Mouse (Mus musculus): Measurements from ENCODE around the gene Gpr84.

- TF ChIP-seq CTCF (IDR thresholded peaks at IDR 0.05; ENCODE audit: control insufficient read depth, insufficient read depth, low read length) (no peak), POLR2A (IDR thresholded peaks at IDR 0.05; ENCODE audit: borderline replicate concordance, control insufficient read depth, low read depth, low read length) (no peak)
Observed at GRCm38 (mm10) chr15:103322396-103322795, 12.0 kb upstream of the Gpr84 start.

All from bone marrow, adult 2 months (tissue).